Mouse (Mus musculus): Measurements from ENCODE around the gene Ccdc61.

Gene Ccdc61

DNA sequence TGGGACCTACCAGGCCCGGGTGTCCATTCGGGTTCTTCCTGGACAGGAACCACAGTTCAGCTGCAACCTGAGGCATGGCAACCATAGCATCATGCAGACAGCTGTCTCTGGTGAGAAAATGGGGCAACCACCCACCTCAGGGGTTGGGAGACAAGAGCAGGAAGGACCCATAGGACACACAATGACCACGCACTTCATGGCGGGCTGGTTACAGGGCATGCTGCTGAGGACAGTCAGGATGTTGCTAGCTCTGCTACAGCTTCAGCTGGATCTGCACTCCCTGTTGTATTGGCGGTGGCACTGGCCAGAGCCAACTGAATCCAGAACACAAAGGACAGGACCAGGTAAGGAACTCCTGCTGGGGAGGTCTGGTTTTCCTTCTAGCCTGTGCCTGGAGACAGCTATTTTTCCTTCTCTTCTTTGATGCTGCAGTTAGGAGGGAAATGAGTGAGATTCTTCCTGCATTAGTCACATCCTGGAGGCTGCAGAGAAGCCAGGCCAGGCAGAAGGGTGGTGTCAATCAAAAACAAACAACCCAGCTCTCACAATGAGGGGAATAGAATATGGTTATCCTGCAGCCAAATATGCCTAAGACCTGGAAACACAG is 51.8 kb downstream of the Ccdc61 start:
- DNase-seq (ENCODE audit: low spot score in 2 of 2) = no peak

DNA sequence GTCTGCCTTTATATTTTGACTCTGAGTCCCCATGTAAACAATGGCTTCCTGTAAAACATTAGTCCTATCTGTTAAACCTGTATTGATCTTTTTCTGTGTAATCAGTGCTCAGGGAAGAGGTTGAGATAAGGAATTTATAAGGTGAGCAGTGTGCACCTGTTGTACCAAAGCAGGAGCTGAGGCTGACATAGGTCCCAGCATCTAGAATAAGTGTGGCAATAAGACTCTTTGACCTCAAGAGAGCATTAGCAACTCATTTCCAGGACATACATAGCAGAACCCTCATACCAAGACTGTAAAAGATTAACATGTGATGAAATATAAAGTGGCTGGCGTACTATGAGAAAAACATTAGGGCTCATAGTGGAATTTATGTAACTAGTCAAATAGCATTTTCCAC is 61.8 kb downstream of the Ccdc61 start:
- DNase-seq (ENCODE audit: low spot score in 2 of 2) = no peak

DNA sequence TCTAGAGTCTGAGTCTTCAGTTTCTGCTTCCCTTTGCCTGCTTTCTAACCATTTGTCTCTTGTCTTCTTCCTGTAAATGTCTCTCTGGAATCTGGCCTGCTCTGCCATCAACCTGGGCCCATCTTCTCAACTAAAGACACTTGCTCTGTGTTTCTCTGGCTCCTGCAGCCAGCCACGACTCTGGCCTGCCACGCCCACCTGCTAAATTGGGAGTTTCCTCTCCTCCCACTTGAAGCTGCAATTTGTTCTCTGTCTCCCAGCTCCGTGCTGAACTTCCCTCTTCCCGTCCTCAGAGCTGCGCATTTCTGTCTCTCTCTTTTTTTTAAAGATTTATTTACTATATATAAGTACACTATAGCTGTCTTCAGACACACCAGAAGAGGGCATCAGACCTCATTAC is 65.4 kb downstream of the Ccdc61 start:
- DNase-seq (ENCODE audit: low spot score in 2 of 2) = no peak

DNA sequence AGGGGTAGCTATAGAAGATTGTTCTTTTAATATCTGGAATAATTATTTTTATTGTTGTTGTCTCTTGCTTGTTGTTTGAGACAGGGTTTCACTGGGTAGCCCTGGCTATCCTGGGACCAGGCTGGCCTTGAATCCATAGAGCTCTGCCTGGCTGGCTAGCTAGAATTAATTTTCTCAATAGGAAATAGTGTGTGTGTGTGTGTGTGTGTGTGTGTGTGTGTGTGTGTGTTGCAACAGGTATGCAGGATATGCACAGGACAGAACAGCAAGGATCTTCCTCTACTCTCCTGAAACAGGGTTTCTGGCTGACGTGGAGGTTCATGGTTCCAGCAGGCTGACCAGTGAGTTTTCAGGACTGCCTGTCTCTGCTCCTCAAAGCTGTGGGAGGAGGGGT is 69.0 kb downstream of the Ccdc61 start:
- no peak for DNase-seq (ENCODE audit: low spot score in 2 of 2)
